Comparison of ENCODE assay signal across 20 mouse cellular contexts in genomic region chr10:100073092-100073491, GRCm38 (mm10). TPM values are rescaled to one million over a fixed set of nuclear protein-coding genes. Genes with fewer than 3 reads are reported as not detected.
"Had no signal": no experiment of that assay in that cellular context is flagged by ENCODE, and none has a peak within 500 bp of the region (broad histone marks: within the 10 kb centered on the region; RNA-seq: fewer than 3 reads in every experiment).

No protein-coding gene starts in this region.

- H3K27ac ChIP-seq: liver, embryonic 12.5 days; liver, embryonic 14.5 days; midbrain, embryonic 10.5 days; midbrain, embryonic 12.5 days; neural tube, embryonic 13.5 days; neural tube, embryonic 15.5 days had no signal

- ATAC-seq: liver, embryonic 12.5 days; midbrain, embryonic 16.5 days had no signal

- H3K27me3 ChIP-seq: liver, embryonic 12.5 days; midbrain, embryonic 12.5 days; neural tube, embryonic 13.5 days; neural tube, embryonic 15.5 days had no signal

- DNase-seq: lung, adult 18-20 months; lung, postnatal 36 days; midbrain, embryonic 14.5 days; retina, postnatal 1 day; right cerebral cortex, adult 18-20 months; right cerebral cortex, postnatal 25 days; right cerebral cortex, postnatal 4 days; spleen, adult 18-20 months; thymus, adult 18-20 months; thymus, postnatal 14 days; thymus, postnatal 36 days had no signal

- H3K4me1 ChIP-seq: liver, embryonic 12.5 days; midbrain, embryonic 10.5 days; midbrain, embryonic 12.5 days; neural tube, embryonic 13.5 days; neural tube, embryonic 15.5 days had no signal

- H3K36me3 ChIP-seq: midbrain, embryonic 10.5 days; midbrain, embryonic 12.5 days; neural tube, embryonic 13.5 days; neural tube, embryonic 15.5 days had no signal

- H3K9ac ChIP-seq: liver, embryonic 12.5 days; liver, embryonic 14.5 days; midbrain, embryonic 12.5 days; neural tube, embryonic 13.5 days; neural tube, embryonic 15.5 days had no signal

- H3K9me3 ChIP-seq: liver, embryonic 12.5 days; midbrain, embryonic 10.5 days; midbrain, embryonic 12.5 days; neural tube, embryonic 13.5 days; neural tube, embryonic 15.5 days had no signal

- H3K4me3 ChIP-seq: liver, embryonic 12.5 days; midbrain, embryonic 10.5 days; midbrain, embryonic 12.5 days; myocyte; neural tube, embryonic 13.5 days; neural tube, embryonic 15.5 days had no signal

- H3K4me2 ChIP-seq: liver, embryonic 12.5 days; midbrain, embryonic 12.5 days; neural tube, embryonic 13.5 days; neural tube, embryonic 15.5 days had no signal

RNA-seq across cellular contexts. Expression of gene Kitl, which starts 57.7 kb away (rescaled TPM):
- total RNA-seq: megakaryocyte-erythroid progenitor cell, adult 5-6 weeks had no signal
